Mouse (Mus musculus): Measurements from ENCODE around the gene Atad1. TPM values are rescaled to one million over a fixed set of nuclear protein-coding genes. Genes with fewer than 3 reads are reported as not detected.

Gene Atad1
- polyA plus RNA-seq, 1 experiment from 2014 or later = 65.6 TPM

DNA sequence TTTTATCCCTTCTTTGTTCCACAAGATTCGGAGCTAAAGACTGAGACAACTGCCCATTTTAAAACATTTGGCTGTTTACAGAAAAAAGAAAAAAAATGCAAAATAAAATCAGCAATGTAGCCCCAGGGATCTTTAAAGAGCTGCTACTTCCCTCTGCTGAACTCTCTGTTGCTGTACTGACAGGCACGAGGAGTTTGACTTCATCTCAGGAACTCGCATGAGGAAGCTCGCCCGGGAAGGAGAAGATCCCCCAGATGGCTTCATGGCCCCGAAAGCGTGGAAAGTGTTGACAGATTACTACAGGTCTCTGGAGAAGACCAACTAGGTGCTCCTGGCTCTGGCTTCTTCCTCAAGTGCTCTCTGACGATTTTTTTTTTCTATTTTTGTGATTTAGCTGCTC is 74.3 kb downstream of the Atad1 start:
- Histone ChIP-seq H3K4me2 (no peak overlapping the region), H3K9me3 (no peaks in the 10 kb centered on the region), H3K27ac (no peak overlapping the region), H3K36me3 (no peaks in the 10 kb centered on the region), H3K4me1 (no peaks in the 10 kb centered on the region), H3K9ac (no peak overlapping the region), H3K4me3 (no peak overlapping the region), H3K27me3 (no peaks in the 10 kb centered on the region)
- no peak for ATAC-seq (ENCODE audit: borderline replicate concordance, extremely low read depth, low FRiP score, low TSS enrichment)
- WGBS = 68% methylated on average over 8 of the region's 8 CpGs

DNA sequence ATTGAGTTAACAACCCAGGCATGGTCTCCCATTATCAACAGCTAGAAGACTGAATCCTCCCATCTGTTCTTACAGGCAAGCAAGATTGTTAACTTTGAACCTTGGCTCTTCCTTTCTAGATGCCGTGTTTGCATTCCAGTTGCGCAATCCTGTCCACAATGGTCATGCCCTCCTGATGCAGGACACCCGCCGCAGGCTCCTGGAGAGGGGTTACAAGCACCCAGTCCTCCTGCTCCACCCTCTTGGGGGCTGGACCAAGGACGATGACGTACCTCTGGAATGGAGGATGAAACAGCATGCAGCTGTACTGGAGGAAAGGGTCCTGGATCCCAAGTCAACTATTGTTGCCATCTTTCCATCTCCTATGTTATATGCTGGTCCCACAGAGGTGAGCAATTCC is 76.7 kb downstream of the Atad1 start:
- Histone ChIP-seq H3K27me3 (no peaks in the 10 kb centered on the region), H3K9me3 (no peaks in the 10 kb centered on the region), H3K4me1 (no peaks in the 10 kb centered on the region), H3K4me3 (no peak overlapping the region), H3K36me3 (no peaks in the 10 kb centered on the region), H3K4me2 (no peak overlapping the region), H3K9ac (no peak overlapping the region), H3K27ac (no peak overlapping the region)
- no peak for ATAC-seq (ENCODE audit: borderline replicate concordance, extremely low read depth, low FRiP score, low TSS enrichment)
- 78% methylated on average over 6 of the region's 6 CpGs for WGBS

DNA sequence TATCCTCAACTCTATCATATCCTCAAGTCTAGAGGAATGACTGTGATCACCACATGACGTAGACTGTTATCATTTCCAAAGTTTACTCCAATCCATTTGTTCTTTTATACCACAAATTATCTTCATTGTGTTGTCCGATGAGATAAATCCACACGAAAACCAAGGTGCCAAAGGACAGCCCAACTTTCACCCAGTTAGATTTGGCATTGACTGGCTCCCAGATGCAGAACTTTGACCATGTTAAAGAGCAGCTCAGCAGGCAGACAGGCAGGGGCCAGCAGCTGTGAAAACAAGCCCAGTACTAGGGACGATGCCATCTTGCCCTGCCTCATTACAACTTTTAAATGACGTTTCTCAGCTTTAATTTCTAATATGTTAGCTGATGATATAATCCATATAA is 80.2 kb downstream of the Atad1 start:
- H3K27ac ChIP-seq = no peak overlapping the region
- no peaks in the 10 kb centered on the region for H3K9me3 ChIP-seq
- no peaks in the 10 kb centered on the region for H3K4me1 ChIP-seq
- no peaks in the 10 kb centered on the region for H3K27me3 ChIP-seq
- no peak overlapping the region for H3K4me3 ChIP-seq
- ATAC-seq (ENCODE audit: borderline replicate concordance, extremely low read depth, low FRiP score, low TSS enrichment) = no peak
- WGBS = 69% methylated on average over 5 of the region's 5 CpGs
- no peak overlapping the region for H3K9ac ChIP-seq
- H3K4me2 ChIP-seq = no peak overlapping the region
- H3K36me3 ChIP-seq = no peaks in the 10 kb centered on the region

DNA sequence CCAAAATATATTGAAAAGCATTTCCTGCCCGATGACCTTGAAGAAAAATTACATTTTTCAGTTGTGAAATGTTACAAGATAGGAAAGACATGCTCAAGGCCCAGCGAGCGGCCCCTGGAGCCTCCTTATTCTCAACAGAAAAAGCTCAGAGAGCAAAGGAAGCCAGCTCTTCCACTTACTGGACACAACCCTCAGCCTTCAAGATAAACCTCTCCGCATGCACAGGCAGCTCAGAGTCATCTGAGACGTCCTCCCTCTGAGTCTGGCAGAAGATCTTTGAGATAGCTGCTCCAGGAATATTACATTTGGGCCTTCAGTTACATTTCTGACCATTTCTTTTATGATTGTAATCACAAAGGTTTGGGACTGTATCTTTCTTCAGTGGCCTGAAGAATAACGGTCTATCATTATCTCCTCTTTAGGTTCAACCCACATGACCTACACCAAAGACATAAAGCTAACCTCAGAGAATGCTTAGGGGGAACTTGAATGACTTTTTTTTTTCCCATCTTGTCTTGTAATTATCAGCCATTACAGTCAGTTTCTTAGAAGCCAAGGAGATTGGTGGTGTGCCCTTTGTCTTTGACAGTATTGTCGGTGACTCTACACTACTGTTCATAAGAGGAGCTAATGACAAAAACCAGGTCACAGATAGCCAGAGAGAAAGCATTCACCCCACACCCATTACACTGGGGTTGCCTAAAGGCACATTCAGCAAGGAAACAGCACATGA is 85.8 kb downstream of the Atad1 start:
- ATAC-seq (ENCODE audit: borderline replicate concordance, extremely low read depth, low FRiP score, low TSS enrichment) = no peak
- Histone ChIP-seq H3K9me3 (no peaks in the 10 kb centered on the region), H3K27ac (no peak overlapping the region), H3K4me2 (no peak overlapping the region), H3K4me3 (no peak overlapping the region), H3K4me1 (no peaks in the 10 kb centered on the region), H3K36me3 (no peaks in the 10 kb centered on the region), H3K27me3 (no peaks in the 10 kb centered on the region), H3K9ac (no peak overlapping the region)
- 75% methylated on average over 7 of the region's 7 CpGs for WGBS

GRCm38 (mm10) chr19:32653122-32653521 is 86.5 kb downstream of the Atad1 start:
- H3K27me3 ChIP-seq = no peaks in the 10 kb centered on the region
- peak; percentile 46; the same call in 1 of the 2 replicates for ATAC-seq (ENCODE audit: borderline replicate concordance, extremely low read depth, low FRiP score, low TSS enrichment)

GRCm38 (mm10) chr19:32651046-32651445 is 88.5 kb downstream of the Atad1 start:
- H3K9me3 ChIP-seq = no peaks in the 10 kb centered on the region
- no peak overlapping the region for H3K4me3 ChIP-seq
- H3K36me3 ChIP-seq = no peaks in the 10 kb centered on the region
- no peak overlapping the region for H3K4me2 ChIP-seq
- no peak for ATAC-seq (ENCODE audit: borderline replicate concordance, extremely low read depth, low FRiP score, low TSS enrichment)
- H3K27me3 ChIP-seq = no peaks in the 10 kb centered on the region
- H3K4me1 ChIP-seq = no peaks in the 10 kb centered on the region
- H3K27ac ChIP-seq = no peak overlapping the region
- 86% methylated on average over 5 of the region's 5 CpGs for WGBS
- no peak overlapping the region for H3K9ac ChIP-seq

More at GRCm38 (mm10) chr19:32653122-32653521, 86.5 kb downstream of the Atad1 start:
- Histone ChIP-seq H3K4me2 (no peak overlapping the region), H3K27ac (no peak overlapping the region), H3K9me3 (no peaks in the 10 kb centered on the region), H3K4me1 (no peaks in the 10 kb centered on the region), H3K36me3 (no peaks in the 10 kb centered on the region), H3K9ac (no peak overlapping the region), H3K4me3 (no peak overlapping the region)
- 51% methylated on average over 5 of the region's 5 CpGs for WGBS

- H3K36me3 ChIP-seq = no peaks in the 10 kb centered on the region
- no peaks in the 10 kb centered on the region for H3K4me1 ChIP-seq
- no peak for ATAC-seq (ENCODE audit: borderline replicate concordance, extremely low read depth, low FRiP score, low TSS enrichment)
- no peak overlapping the region for H3K4me2 ChIP-seq
- WGBS = 38% methylated on average over 10 of the region's 10 CpGs
- H3K4me3 ChIP-seq = no peak overlapping the region
- H3K9me3 ChIP-seq = no peaks in the 10 kb centered on the region
- H3K9ac ChIP-seq = no peak overlapping the region
- H3K27ac ChIP-seq = no peak overlapping the region
- H3K27me3 ChIP-seq = no peaks in the 10 kb centered on the region
Observed at GRCm38 (mm10) chr19:32648019-32648571, 91.5 kb downstream of the Atad1 start.

DNA sequence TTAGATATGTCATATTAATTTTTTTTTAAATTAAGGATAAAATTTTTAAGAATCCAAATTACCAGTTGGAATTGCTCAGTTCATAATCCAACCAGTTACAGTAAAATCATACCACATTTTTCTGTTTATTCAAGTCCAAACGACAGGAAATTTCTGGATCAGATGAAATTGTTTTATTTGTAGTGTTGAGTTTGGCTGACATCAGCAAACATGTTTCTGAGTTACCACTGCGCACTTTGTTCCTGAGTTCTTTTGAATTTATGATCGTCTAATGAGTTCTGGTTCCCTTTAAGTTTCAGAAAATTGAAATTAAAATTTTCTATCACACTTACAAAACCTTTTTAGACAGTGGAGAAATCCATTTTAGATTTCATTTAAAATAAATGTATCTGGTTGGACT is 93.2 kb downstream of the Atad1 start:
- H3K4me3 ChIP-seq = no peak overlapping the region
- no peak overlapping the region for H3K9ac ChIP-seq
- no peaks in the 10 kb centered on the region for H3K9me3 ChIP-seq
- H3K4me2 ChIP-seq = no peak overlapping the region
- H3K27ac ChIP-seq = no peak overlapping the region
- ATAC-seq (ENCODE audit: borderline replicate concordance, extremely low read depth, low FRiP score, low TSS enrichment) = no peak
- no peaks in the 10 kb centered on the region for H3K4me1 ChIP-seq
- H3K27me3 ChIP-seq = no peaks in the 10 kb centered on the region
- no peaks in the 10 kb centered on the region for H3K36me3 ChIP-seq
- WGBS = 68% methylated on average over 3 of the region's 3 CpGs

- no peaks in the 10 kb centered on the region for H3K9me3 ChIP-seq
- WGBS = 79% methylated on average over 7 of the region's 7 CpGs
- H3K27me3 ChIP-seq = no peaks in the 10 kb centered on the region
- no peak overlapping the region for H3K9ac ChIP-seq
- ATAC-seq (ENCODE audit: borderline replicate concordance, extremely low read depth, low FRiP score, low TSS enrichment) = no peak
- H3K36me3 ChIP-seq = no peaks in the 10 kb centered on the region
- no peak overlapping the region for H3K27ac ChIP-seq
- no peaks in the 10 kb centered on the region for H3K4me1 ChIP-seq
- no peak overlapping the region for H3K4me3 ChIP-seq
- H3K4me2 ChIP-seq = no peak overlapping the region
Observed at GRCm38 (mm10) chr19:32645939-32646338, 93.6 kb downstream of the Atad1 start.

GRCm38 (mm10) chr19:32643642-32644041 is 95.9 kb downstream of the Atad1 start:
- H3K4me1 ChIP-seq = no peaks in the 10 kb centered on the region
- H3K4me3 ChIP-seq = no peak overlapping the region
- no peaks in the 10 kb centered on the region for H3K27me3 ChIP-seq
- no peak overlapping the region for H3K27ac ChIP-seq
- ATAC-seq (ENCODE audit: borderline replicate concordance, extremely low read depth, low FRiP score, low TSS enrichment) = no peak
- no peaks in the 10 kb centered on the region for H3K36me3 ChIP-seq
- no peaks in the 10 kb centered on the region for H3K9me3 ChIP-seq
- H3K9ac ChIP-seq = no peak overlapping the region
- no peak overlapping the region for H3K4me2 ChIP-seq
- WGBS = 87% methylated on average over 3 of the region's 3 CpGs

- Histone ChIP-seq H3K4me2 (no peak overlapping the region), H3K9ac (no peak overlapping the region), H3K4me1 (0 out of 2 replicates have a peak, but pooled peaks cover 4% of the 10 kb centered on the region), H3K36me3 (no peaks in the 10 kb centered on the region), H3K27me3 (no peaks in the 10 kb centered on the region), H3K9me3 (no peaks in the 10 kb centered on the region), H3K4me3 (no peak overlapping the region), H3K27ac (no peak overlapping the region)
- ATAC-seq (ENCODE audit: borderline replicate concordance, extremely low read depth, low FRiP score, low TSS enrichment) = no peak
- WGBS = 83% methylated on average over 8 of the region's 8 CpGs
Observed at GRCm38 (mm10) chr19:32641995-32642394, 97.6 kb downstream of the Atad1 start.

DNA sequence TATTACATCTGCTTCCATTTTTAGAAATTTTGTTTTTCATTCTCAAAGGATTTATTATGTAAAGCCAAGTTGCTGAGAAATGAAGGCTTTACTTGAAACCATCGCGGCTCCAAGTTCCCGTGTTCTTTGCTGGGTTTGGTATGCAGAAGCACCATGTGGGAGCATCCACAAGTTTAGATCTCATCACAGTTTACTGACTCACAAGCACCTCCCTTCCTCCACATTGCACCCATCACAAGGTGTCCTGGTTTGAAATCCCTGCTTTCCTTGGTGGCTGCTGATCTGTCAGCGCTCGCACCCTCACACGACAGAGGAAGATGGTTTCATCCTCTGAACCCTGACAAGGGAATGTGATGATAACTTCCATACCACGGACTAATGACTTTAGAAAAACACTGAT is 98.1 kb downstream of the Atad1 start:
- Histone ChIP-seq H3K4me1 (0 out of 2 replicates have a peak, but pooled peaks cover 4% of the 10 kb centered on the region), H3K4me2 (no peak overlapping the region), H3K4me3 (no peak overlapping the region), H3K9ac (no peak overlapping the region), H3K27me3 (no peaks in the 10 kb centered on the region), H3K36me3 (no peaks in the 10 kb centered on the region), H3K27ac (no peak overlapping the region), H3K9me3 (no peaks in the 10 kb centered on the region)
- ATAC-seq (ENCODE audit: borderline replicate concordance, extremely low read depth, low FRiP score, low TSS enrichment) = no peak
- WGBS = 84% methylated on average over 7 of the region's 7 CpGs

Measured in lung, embryonic 15.5 days (tissue).